19 mouse cellular contexts compared by ENCODE assay signal in genomic region chr14:102885240-102885598, GRCm38 (mm10).
DNase-seq lines count a peak whose midpoint lies in the region; ATAC-seq and TF ChIP-seq lines count a peak whose summit lies in the region.
"Had no signal": no experiment of that assay in that cellular context is flagged by ENCODE, and none has a peak within 500 bp of the region (broad histone marks: within the 10 kb centered on the region; RNA-seq: fewer than 3 reads in every experiment).

No protein-coding gene starts in this region.

- no peak overlapping the region for H3K9ac ChIP-seq in forebrain, postnatal 0 days
- H3K9ac ChIP-seq in forebrain, embryonic 11.5 days (ENCODE audit: low read length), result no peak overlapping the region
- H3K9ac ChIP-seq: embryonic facial prominence, embryonic 12.5 days; forebrain, embryonic 12.5 days; heart, embryonic 12.5 days; hindbrain, embryonic 14.5 days had no signal

- 85% methylated on average over 2 of the region's 2 CpGs for WGBS in forebrain, postnatal 0 days
- 91% methylated on average over 2 of the region's 2 CpGs for WGBS in forebrain, embryonic 11.5 days

- no peaks in the 10 kb centered on the region for H3K36me3 ChIP-seq in forebrain, postnatal 0 days (ENCODE audit: insufficient read depth)
- no peaks in the 10 kb centered on the region for H3K36me3 ChIP-seq in forebrain, embryonic 11.5 days (ENCODE audit: control insufficient read depth, insufficient read depth, low read length)
- H3K36me3 ChIP-seq in testis, adult 2 months (ENCODE audit: control insufficient read depth, insufficient read depth, low read length), result no peaks in the 10 kb centered on the region
- H3K36me3 ChIP-seq: embryonic facial prominence, embryonic 12.5 days; forebrain, embryonic 12.5 days; G1E; heart, embryonic 12.5 days; hindbrain, embryonic 10.5 days had no signal

- no peak for TF ChIP-seq POLR2A in testis, adult 2 months (IDR thresholded peaks at IDR 0.05; ENCODE audit: control insufficient read depth, low read depth, low read length)

- no peak overlapping the region for H3K4me2 ChIP-seq in forebrain, postnatal 0 days (ENCODE audit: low read depth)
- H3K4me2 ChIP-seq in forebrain, embryonic 11.5 days (ENCODE audit: low read depth, low read length, severe bottlenecking), result no peak overlapping the region
- H3K4me2 ChIP-seq: embryonic facial prominence, embryonic 12.5 days; forebrain, embryonic 12.5 days; heart, embryonic 12.5 days; hindbrain, embryonic 14.5 days had no signal

- TF ChIP-seq CTCF in forebrain, postnatal 0 days (IDR thresholded peaks at IDR 0.05; ENCODE audit: low read depth), result no peak
- TF ChIP-seq CTCF in testis, adult 2 months (IDR thresholded peaks at IDR 0.05; ENCODE audit: control insufficient read depth, insufficient read depth, insufficient replicate concordance, low read depth, low read length), result no peak

- peak; percentile 56; the same call in 1 of the 2 replicates for ATAC-seq in forebrain, postnatal 0 days
- no peak for ATAC-seq in forebrain, embryonic 11.5 days (replicated peaks; ENCODE audit: low FRiP score)
- peak; percentile 61; the same call in 1 of the 2 replicates for ATAC-seq in neutrophil, adult 5-6 weeks (ENCODE audit: extremely low read depth, insufficient number of reproducible peaks, low FRiP score, poor library complexity, severe bottlenecking)

- H3K4me3 ChIP-seq in forebrain, postnatal 0 days (ENCODE audit: low read depth, low read length), result no peak overlapping the region
- H3K4me3 ChIP-seq in forebrain, embryonic 11.5 days (ENCODE audit: low read depth, low read length), result no peak overlapping the region
- no peak overlapping the region for H3K4me3 ChIP-seq in testis, adult 2 months (ENCODE audit: control insufficient read depth, low read depth, low read length)
- H3K4me3 ChIP-seq: embryonic facial prominence, embryonic 12.5 days; forebrain, embryonic 12.5 days; heart, embryonic 12.5 days; hindbrain, embryonic 10.5 days had no signal

- H3K9me3 ChIP-seq in forebrain, postnatal 0 days (ENCODE audit: low read length), result no peaks in the 10 kb centered on the region
- no peaks in the 10 kb centered on the region for H3K9me3 ChIP-seq in forebrain, embryonic 11.5 days (ENCODE audit: control insufficient read depth, low read length)
- H3K9me3 ChIP-seq: embryonic facial prominence, embryonic 12.5 days; forebrain, embryonic 12.5 days; heart, embryonic 12.5 days; hindbrain, embryonic 10.5 days had no signal

- no peaks in the 10 kb centered on the region for H3K27me3 ChIP-seq in forebrain, postnatal 0 days (ENCODE audit: insufficient read depth, low read length)
- no peaks in the 10 kb centered on the region for H3K27me3 ChIP-seq in forebrain, embryonic 11.5 days (ENCODE audit: control insufficient read depth, insufficient read depth, low read length)
- no peaks in the 10 kb centered on the region for H3K27me3 ChIP-seq in testis, adult 2 months (ENCODE audit: control insufficient read depth, insufficient read depth, low read length)
- H3K27me3 ChIP-seq: embryonic facial prominence, embryonic 12.5 days; forebrain, embryonic 12.5 days; heart, embryonic 12.5 days had no signal

- no peak overlapping the region for H3K27ac ChIP-seq in forebrain, postnatal 0 days (ENCODE audit: low read depth, low read length)
- no peak overlapping the region for H3K27ac ChIP-seq in forebrain, embryonic 11.5 days (ENCODE audit: low read depth, low read length)
- peak overlapping the region; percentile 42; the same call in 1 of the 2 replicates for H3K27ac ChIP-seq in testis, adult 2 months (ENCODE audit: control insufficient read depth, insufficient read depth, low read depth, low read length)
- H3K27ac ChIP-seq: embryonic facial prominence, embryonic 12.5 days; forebrain, embryonic 12.5 days; hindbrain, embryonic 10.5 days; hindbrain, embryonic 14.5 days had no signal

- no peaks in the 10 kb centered on the region for H3K4me1 ChIP-seq in forebrain, postnatal 0 days (ENCODE audit: insufficient read depth)
- no peaks in the 10 kb centered on the region for H3K4me1 ChIP-seq in forebrain, embryonic 11.5 days (replicated peaks; ENCODE audit: control insufficient read depth, insufficient read depth, low read length)
- peaks cover 2% of the 10 kb centered on the region; the same call in 1 of the 2 replicates for H3K4me1 ChIP-seq in testis, adult 2 months (ENCODE audit: control insufficient read depth, insufficient read depth, low read length)
- H3K4me1 ChIP-seq: forebrain, embryonic 12.5 days; heart, embryonic 12.5 days; hindbrain, embryonic 10.5 days had no signal

- DNase-seq in forebrain, postnatal 0 days, result no peak
- DNase-seq in forebrain, embryonic 11.5 days (ENCODE audit: low spot score), result no peak
- no peak for DNase-seq in testis, postnatal 14 days (ENCODE audit: low spot score)
- DNase-seq in frontal cortex, postnatal 10 days (ENCODE audit: low spot score in 2 of 2), result no peak
- DNase-seq in thymus, postnatal 14 days, result no peak
- DNase-seq: adrenal gland, postnatal 14 days; cerebellum, adult 11-12 months; cerebellum, adult 9-10 months; cerebellum, postnatal 25 days; gastrocnemius, postnatal 10 days; heart, adult 18-20 months had no signal
